Mouse (Mus musculus): Measurements from ENCODE around the gene Bag6.

Gene Bag6

DNA sequence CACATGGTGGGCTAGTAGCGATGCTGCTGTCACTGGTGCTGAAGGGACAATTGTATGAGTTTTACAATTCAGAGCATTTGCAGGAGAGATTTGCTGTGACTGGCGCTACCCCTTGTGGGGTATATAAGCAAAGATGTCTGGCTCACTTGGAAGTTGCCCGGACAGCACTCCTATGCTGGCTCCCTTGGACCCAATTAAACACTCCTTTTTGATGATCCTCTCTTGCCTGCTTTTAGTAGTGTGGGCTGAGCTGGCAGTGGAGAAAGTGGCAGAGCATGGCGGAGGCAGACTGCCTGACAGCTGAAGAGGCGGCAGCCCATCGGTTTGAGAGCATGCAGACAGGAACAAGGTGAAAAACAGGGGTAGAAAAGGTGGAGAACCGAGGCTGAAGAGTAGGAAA, 32.8 kb downstream of the Bag6 start:
- DNase-seq (ENCODE audit: low spot score): no peak

DNA sequence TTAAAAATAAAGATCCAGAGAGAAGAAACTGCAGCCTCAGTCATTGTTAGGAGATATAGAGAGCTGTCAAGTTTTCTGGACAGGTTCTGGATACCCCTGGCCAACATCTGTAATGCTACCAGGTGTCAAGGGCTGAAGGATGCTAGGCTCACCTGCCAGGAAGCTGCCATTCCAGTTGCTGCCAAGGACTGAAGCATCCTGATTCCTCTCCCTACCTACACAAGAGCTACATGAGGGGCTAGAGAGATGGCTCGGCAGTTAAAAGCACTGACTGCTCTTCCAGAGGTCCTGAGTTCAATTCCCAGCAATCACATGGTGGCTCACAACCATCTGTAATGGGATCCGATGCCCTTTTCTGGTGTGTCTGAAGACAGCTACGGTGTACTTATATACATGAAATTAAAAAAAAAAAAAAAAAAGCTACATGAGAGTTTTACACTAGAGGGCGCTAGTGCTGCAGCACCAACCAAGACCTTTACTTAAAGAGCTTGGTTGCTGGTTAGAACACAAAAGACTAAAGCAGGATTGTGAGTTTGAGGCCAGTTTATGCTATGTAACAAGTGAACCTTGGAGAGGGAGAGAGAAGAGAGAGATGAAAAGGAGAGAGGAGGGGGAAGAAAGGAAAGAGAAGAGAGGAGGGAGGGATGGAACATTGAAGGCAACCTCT, 33.7 kb downstream of the Bag6 start:
- no peak for DNase-seq (ENCODE audit: low spot score)

DNA sequence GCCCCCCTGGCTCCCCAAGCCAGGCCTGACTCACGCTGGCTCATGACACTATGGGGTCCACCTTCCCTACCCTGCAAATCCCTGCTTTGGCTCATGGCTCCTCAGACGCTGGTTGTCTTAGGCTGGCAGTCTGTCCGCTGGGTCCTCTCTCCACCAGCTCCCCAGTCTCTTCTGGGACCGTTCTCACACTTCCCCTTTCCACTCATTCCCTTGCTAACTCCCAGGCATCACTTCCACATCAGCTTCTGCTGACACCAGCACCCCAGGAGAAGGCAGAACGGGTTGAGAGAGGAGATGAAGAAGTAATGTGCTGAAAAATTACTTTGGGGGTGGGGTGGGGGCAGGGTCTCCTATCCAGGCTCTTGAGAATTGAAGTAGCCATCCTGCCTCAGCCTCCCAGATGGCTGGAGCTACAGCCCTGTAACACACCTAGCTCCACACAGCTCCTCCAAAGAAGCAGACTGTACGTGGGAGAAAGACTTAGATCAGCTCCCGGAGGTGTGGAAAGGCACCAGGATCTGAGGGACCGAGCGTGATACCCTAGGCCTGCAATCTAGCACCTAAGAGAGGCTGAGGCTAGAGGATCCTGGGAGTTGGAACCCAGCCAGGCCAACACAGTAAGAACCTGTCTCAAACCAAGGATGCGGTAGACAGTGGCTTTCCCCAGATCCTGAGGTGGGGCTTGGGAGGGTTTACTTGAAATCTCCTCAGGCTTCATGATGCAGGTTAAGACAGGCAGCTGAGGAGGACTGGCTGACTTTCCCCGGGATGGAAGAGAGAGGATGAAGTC, 37.7 kb downstream of the Bag6 start:
- DNase-seq (ENCODE audit: low spot score): no peak

DNA sequence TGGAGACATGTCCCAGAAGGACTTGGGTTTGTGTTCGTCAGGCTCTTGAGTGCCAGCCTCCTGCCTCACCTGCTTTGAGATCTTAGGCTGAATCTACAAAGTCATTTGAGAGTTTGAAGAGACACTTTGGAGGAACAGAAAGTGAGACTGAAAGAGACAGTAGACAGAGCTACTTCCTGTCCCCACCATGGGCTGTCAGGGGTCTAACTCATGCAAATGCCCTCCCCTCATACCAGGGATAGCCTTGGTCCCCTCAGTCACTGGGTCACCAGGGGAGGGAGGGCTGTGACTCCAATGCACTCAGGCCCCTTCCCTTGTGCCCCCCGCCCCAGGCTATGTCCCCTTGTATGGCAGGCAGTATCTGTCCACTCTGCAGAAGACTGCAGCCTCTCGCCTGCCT, 38.4 kb downstream of the Bag6 start:
- DNase-seq (ENCODE audit: low spot score): no peak

DNA sequence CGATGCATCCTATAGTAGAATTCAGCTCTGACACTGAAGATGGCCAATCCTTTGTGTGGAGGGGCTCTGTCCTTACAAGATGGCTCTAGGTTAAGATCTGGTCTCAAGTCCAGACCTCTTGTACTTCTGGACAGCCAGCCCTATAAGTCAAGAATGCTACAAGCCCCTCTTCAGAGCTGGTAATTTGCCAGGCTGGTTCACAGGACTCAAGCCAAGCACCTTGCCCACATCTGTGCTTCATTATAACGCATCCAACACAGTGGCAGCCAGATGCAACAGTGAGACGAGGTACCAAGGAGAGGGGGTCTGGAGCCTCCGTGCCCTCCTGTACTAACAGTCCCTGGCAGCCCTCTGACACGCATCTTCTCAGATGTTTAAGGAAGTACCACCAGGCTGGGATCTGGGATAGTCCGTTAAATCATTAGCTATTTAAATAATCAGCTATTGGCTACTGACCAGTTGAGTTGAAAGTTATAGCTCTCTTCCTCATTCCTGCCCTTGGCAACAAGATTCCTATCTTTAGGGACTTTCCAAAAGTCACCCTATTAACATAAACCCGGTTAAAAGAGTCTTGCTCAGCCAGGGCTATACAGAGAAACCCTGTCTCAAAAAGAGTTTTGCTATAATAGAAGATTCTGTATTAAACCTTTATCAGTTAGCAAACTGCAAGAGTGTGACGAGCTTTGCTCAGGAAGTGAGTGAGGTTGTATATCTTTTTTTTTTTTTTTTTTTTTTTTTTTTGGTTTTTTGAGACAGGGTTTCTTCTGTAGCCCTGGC, 39.4 kb downstream of the Bag6 start:
- no peak for DNase-seq (ENCODE audit: low spot score)

DNA sequence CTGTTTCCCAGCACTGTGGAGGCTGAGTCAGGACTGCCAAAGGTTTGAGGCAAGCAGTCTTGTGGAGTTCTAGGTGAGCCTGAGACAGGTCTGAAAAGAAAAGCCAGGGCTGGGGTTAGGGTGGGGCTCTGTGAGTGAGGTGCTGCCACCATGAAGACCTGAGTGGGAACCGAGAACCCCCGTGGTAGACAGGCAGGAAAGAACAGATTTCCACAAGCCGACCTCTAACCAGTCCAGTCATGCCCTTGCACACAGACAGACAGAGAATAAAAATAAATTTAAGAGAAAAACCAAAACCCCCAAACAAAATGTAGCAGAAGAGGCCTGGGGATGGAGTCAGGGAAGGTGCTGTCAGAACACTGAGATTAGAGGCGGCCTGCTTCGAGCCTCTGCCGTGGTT, 40.4 kb downstream of the Bag6 start:
- DNase-seq (ENCODE audit: low spot score): no peak

DNA sequence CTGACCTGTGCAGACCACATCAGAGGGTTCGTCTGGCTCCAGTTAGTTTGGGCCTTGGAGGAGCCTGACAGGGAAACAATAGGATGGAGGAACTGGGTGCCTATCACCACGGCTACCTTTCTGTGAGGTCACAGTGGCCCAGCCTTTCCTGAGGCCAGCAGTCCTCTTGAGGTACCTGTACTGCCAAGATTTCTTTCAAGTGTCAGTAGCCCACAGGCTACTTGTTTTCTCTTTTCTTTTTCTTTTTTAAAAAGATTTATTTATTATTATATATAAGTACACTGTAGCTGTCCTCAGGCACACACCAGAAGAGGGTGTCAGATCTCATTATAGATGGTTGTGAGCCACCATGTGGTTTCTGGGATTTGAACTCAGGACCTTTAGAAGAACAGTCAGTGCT, 41.0 kb downstream of the Bag6 start, which contains the start of gene Aif1:
Gene Aif1, minus strand, starts transcription at position 101 of the 400 bp plus-strand sequence.
- DNase-seq (ENCODE audit: low spot score): no peak

DNA sequence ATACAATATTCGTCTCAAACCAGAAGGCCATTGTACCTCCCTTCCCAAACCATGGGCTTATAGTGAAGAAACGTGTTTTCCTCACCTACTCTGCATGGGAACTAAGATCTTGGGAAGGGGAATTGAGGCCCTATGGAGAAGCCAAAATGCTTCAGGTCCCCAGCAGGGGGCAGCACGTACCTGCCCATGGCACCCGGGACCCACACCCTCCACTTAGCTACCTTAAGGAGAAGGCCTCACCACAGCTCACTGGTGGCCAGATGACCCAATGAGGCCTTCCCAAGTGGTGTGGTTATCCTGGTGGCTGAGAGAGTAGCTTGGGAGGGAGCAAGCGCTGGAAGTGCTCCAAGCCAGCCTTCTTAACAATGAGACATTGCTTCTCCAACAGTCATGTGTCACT, 43.5 kb downstream of the Bag6 start:
- no peak for DNase-seq (ENCODE audit: low spot score)

DNA sequence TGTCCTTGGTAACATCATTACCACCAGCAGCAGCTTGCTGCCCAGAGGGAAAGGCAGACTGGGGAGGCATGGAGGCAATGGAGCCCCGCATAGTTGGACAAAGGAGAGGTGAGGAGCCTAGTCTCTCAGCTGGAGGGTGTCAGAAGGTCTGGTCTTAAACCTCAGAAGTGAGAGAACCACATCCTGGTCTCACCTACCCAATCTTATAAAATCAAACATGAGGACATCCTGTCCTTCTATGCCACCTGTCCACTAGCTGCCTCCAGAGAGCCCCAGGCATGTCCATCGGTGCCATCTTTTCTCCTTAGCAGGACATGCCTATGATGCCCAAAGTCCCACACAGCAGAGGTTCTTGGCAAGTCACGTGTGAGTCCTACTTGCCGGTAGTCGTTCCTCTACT, 45.1 kb downstream of the Bag6 start:
- no peak for DNase-seq (ENCODE audit: low spot score)

DNA sequence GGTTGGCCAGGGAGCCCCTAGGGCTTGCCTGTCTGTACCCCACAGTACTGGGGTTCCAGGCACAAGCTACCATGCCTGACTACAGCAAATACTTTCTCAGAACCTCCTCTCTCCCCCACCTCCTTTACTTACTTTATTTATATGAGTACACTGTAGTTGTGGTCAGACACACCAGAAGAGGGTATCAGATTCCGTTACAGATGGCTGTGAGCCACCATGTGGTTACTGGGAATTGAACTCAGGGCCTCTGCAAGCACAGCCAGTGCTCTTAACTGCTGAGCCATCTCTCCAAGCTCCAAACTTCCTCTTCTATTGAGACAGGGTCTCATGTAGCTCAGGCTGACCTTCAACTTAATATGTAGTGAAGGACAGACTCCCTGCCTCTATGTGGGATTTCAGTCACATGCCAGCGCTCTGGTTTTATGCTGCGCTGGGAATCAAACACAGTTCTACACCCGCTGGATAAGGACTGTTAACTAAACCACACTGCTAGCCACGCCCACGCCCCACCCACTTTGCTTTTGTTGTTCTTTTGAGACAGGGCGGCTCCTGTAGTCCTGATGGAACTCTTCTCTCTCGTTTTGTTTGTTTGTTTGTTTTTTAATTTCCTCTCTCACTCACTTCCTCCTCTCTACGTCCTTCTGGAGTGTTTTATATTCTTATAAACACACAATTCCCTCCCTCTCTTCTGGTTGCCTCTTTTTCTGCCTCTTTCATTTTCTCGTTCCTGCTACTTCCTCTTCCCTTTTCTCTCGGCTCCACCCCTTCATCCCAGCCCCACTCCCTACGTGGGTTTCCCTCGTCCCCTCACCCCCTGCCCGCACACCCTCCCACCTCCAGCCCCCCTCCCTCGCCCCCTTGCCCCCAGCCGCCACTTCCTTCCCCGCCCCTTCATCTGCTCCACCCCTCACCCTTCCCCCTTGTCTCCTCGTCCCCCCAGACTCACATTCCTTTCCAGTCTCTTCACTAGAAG, 50.9 kb downstream of the Bag6 start:
- DNase-seq (ENCODE audit: low spot score): no peak

DNA sequence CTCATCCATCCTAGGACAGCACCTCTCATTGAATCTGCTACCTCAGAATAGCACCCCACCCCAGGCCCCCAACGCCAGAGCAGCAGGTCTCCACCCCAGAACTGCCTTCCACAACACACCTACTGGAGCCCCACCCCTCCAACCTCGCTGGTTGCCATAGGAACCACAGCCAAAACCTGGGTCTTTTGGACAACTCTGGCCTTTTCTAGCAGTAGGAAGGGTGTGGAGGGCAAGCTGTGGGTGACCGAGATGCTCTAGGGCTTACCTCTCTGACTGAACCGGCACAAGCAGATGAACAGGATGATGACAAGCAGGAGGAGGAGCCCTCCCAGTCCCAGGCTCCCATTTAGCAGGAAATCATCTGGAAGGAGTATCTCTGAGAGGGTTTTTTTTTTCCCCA, 51.7 kb downstream of the Bag6 start:
- DNase-seq (ENCODE audit: low spot score): no peak

DNA sequence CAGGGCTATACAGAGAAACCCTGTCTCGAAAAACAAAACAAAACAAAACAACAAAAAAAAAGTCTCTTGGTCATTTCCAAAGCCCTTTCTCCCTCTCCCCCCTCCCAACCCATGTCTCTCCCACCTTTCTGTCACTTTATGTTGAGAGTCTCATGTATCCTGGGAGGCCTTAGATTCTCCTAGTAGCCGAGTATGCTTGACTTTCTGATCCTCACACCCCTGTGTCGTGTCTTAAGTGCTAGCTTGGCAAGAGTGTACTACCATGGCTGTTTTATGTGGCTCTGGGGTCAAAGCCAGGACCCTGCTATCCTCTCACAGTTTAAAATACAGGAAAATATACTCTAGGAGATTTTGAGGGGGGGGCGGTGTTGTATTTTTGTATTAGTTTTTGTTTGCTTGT, 52.4 kb downstream of the Bag6 start:
- no peak for DNase-seq (ENCODE audit: low spot score)

DNA sequence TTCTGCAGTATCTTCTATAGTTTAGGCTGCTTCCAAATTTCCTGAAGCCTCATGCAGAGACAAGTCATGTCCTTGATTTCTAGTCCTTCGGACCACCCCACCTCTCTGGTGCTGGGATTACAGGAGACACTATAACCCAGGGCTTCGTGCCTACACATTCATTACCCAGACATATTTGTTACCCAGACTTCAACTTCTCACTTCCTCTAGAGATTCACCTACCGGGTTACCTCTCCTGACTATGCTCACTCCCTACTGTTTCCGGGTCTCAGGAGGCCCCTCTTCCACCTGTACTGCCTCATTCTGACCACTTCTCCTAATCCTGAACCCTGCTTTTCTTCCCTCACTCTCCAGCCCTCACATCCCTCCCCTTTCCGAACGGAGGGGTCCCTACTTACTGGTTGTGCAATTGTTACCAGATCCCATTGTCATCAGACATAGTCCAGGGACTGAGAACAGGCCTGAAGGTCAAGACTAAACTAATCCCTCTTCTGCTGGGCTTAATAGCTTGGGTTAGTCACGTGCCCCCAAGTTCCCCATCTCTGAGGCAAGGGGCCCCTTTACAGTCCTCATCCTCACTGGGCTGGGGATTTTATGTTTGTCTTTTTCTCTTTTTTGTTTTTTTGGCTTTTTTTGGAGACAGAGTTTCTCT, 53.1 kb downstream of the Bag6 start, which contains the start of gene Lst1:
Gene Lst1, minus strand, starts transcription at position 481 of the 652 bp plus-strand sequence.
- DNase-seq (ENCODE audit: low spot score): no peak

DNA sequence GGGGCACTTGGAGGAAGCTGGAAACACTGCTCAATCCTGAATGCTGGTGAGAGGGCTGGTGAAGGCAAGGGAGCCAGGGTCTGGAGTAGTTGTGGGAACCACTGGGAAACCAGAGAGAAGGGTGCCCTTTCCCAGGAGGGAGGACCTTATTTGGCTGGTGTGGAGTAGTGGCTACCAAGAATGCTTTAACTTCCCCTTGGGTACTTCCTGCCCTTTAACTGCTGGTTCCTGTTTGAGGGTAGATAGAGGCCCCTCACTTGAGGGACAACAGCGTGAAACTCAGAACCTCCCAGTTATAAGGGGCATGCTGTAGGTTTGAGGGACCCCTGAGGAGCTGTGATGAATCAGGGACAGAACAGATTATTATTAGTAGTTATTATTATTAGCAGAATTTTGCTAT, 54.2 kb downstream of the Bag6 start:
- DNase-seq (ENCODE audit: low spot score): no peak

DNA sequence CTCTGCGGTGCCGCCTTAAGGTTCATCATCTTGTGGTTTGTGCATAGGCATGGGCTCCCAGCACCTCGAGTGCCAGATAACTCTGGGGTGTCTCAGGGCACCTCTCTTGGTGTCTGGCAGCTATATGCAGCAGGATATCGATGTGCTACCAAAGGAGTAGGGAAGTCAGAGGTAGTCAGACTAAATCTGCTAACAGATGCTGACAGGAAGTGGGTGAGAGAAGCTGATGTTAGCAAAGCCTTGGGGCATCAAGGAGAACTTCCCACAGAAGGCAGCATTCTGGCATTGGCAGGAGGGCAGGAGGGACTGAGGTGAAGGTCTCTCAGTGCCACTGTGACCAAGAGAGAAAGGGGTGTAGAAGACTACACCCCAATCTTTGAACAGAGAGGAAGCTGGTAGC, 55.1 kb downstream of the Bag6 start:
- DNase-seq (ENCODE audit: low spot score): no peak

DNA sequence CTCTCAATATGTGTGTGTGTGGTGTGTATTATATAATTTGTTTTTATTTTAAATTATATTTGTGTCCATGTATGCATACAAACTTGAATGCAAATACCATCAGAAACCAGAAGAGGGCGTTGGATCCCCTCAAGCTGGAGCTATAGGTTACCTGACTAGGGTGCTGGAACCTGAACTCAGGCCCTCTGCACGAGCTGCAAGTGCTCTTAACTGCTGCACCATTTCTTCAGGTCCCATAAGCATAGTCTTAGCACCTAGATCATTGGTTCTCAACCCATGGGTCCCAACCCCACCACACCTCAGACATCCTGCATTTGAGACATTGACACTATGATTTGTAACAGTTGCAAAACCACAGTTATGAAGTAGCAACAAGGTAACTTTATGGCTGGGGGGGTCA, 56.7 kb downstream of the Bag6 start:
- no peak for DNase-seq (ENCODE audit: low spot score)

DNA sequence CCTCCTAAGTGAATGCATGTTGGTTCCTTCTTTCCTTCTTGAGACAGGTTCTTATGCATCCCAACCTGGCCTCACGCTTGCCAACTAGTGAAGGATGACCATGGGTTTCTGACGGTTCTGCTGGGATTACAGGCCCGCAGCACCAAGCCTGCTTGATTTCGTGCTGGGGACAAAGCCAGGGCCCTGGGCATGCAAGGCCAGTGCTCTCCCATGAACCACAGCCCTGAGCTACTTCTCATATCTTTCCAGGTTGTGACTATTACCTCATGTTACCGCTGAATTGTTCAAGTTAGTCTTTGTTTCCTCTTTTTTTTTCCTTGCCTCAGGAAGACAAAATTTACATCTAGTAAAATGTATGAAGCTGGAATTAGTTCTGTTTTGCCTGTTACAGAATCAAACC, 57.9 kb downstream of the Bag6 start:
- no peak for DNase-seq (ENCODE audit: low spot score)

DNA sequence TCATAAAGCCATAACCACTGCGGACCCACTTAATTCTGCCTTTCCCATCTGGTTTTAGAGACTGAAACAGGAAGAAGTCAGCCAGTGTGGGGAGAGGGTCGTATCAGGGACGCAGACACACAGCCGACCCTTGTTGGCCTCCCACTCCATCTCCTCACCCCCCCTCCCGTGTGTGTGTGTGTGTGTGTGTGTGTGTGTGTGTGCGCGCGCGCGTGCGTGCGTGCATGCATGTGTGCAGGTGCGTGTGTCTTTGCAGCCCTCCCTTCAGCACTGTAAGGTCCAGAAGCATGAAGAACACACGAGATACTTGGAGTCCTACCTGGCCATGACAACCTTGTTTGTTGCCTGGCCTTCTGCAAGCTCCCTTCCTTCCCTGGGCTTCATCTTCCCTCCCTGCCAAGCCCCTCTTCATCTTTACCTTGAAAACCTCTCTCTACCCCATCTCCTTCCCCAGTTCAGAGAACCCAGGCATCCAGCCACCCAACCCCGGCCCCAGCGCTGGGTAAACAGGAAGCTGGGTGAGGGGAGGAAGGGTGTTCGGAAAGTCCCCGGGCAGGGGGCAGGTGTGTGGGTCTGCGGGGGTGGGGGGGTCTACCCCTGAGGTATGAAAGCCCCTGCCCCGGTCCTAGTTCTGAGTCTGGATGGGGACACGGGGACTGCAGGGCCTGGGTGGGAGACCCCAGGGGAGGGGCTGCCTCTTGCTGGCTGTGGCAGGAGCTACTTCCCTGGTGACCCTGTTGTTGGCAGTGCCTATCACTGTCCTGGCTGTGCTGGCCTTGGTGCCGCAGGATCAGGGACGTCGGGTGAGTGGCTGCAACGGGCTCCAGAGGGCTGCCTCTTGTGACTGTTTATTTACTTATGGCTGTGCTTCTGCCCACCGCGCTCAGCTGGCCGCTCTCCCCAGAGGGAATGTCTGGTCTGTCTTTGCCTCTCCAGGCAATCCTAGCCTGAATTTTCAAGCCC, 59.2 kb downstream of the Bag6 start, which contains the start of gene Ltb:
Gene Ltb, plus strand, starts transcription at position 559 of the 963 bp plus-strand sequence.
- DNase-seq (ENCODE audit: low spot score): no peak

DNA sequence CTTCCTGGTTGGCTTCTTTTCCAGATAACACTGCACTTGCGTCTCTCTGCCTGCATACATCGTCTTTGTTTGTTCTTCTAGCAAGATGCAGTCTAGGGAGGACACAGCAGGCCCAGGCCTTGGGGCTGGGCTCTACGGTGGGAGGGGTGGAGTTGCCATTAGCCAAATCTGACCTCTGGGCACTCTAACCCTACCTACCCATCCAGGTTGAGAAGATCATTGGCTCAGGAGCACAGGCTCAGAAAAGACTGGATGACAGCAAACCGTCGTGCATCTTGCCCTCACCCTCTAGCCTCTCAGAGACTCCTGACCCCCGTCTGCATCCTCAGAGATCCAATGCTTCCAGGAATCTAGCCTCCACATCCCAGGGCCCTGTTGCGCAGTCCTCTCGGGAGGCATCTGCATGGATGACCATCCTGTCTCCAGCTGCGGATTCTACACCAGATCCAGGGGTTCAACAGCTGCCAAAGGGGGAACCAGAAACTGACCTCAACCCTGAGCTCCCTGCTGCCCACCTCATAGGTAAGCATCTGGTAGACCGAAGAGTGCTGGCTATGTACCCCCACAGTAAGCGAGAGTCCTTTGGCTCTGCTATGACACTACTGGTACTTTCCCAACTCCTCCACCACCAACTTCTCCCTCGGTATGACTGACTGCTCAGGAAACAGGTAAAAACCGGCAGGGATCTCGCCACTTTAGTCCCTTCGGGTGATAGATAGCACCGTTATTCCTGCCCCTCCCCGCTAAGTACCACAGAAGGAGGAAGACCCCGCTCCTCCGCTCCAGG, 60.1 kb downstream of the Bag6 start:
- DNase-seq (ENCODE audit: low spot score): no peak
